Mouse (Mus musculus): ENCODE data around the gene Myo3a. TPM values are rescaled to one million over a fixed set of nuclear protein-coding genes. Genes with fewer than 3 reads are reported as not detected.

Gene Myo3a
- total RNA-seq, 2 experiments from 2014 or later = not detected

DNA sequence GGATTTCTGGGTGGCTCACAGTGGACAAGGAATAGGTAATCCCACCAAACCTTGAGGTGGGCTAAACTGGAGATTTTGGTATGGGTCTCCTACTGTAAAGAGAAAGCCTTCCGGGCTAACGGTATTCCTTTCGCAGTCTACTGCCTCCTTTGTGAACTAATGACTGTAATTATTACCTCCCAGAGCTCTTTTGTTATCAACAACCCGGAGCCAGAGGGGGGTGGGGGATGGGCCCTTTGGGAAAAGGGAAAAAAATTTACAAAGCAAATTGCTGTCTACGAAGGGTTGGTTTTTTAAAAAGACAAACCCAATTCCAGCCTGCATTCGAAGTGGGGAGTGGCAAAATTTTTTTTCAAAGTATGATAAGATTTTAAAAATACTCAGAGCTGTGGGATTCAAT is 392.7 kb downstream of the Myo3a start:
- no peak for DNase-seq
- intact Hi-C loops (cut with DNase I) = no loop called here

DNA sequence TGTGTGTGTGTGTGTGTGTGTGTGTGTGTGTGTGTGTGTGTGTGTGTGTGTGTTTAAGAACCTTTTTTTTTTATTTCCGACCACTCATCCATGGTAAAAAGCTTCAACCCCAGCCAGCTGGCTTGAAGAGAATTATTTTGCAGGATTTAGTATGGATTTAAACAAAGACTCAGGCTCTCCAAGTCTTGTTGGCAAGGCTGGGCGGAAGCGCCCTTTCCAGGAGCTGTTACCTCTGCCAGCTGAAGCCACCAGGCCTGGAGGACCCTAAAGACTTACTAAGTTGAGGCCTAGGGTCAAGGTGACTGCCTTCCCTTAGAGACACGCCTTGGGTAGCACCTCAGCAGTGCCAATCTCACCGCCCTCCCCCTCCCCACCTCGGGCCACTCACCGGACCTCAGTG is 393.2 kb downstream of the Myo3a start:
- intact Hi-C loops (cut with DNase I) = no loop called here
- no peak for DNase-seq

- intact Hi-C loops (cut with DNase I) = no loop called here
- no peak for DNase-seq
Measured at GRCm38 (mm10) chr2:22620978-22621827, 393.9 kb downstream of the Myo3a start.

DNA sequence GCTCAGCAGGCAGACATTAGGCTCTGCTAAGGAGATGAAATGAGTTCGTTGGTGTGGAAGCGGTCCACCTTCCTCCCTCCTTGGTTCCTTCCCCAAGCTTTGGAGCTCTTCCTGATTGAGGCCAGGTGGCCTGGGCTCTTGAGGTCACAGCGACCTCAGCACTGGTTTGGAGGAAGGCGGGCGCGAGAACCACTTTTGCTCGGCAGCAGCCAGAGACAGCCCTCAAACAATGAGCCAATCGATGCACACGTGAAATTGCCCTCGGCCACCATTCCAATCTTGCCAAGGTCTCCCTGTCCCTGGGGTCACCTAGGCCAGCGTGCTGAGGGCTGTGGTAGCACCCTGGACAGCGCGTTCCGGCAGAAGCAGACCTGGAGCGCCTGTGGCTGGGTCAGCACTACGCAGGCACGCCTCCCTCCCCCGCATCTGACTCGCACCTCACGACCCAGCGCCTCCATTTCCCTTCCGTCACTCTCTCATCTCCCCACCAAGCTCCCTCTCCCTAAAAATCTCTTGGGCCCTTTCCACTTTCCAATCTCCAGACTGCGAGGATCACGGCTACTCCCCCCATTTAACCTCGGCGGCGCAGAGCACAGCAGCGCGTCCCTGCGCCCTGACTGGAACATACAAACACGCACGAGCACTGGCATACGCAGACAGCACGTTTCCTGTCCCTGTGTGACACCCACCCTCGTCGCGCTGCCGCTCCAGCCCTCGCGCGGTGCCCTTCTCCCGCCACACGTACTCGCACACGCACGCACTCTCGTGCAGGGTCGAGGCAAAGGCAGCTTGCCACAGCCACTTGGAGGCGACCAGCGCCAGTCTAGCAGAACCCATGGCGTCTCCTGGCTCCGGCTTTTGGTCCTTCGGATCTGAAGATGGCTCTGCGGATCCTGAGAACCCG is 394.8 kb downstream of the Myo3a start, which contains the start of gene Gad2:
Gene Gad2 (plus strand): TSS at position 378 of the 904 bp plus-strand sequence.
- intact Hi-C loops (cut with DNase I) = no loop called here
- peak; percentile 9 to 45 for DNase-seq

- intact Hi-C loops (cut with DNase I) = no loop called here
- no peak for DNase-seq
Measured at GRCm38 (mm10) chr2:22623111-22624070, 396.1 kb downstream of the Myo3a start.

GRCm38 (mm10) chr2:22624188-22624975 is 397.1 kb downstream of the Myo3a start:
- no peak for DNase-seq
- intact Hi-C loops (cut with DNase I) = no loop called here

DNA sequence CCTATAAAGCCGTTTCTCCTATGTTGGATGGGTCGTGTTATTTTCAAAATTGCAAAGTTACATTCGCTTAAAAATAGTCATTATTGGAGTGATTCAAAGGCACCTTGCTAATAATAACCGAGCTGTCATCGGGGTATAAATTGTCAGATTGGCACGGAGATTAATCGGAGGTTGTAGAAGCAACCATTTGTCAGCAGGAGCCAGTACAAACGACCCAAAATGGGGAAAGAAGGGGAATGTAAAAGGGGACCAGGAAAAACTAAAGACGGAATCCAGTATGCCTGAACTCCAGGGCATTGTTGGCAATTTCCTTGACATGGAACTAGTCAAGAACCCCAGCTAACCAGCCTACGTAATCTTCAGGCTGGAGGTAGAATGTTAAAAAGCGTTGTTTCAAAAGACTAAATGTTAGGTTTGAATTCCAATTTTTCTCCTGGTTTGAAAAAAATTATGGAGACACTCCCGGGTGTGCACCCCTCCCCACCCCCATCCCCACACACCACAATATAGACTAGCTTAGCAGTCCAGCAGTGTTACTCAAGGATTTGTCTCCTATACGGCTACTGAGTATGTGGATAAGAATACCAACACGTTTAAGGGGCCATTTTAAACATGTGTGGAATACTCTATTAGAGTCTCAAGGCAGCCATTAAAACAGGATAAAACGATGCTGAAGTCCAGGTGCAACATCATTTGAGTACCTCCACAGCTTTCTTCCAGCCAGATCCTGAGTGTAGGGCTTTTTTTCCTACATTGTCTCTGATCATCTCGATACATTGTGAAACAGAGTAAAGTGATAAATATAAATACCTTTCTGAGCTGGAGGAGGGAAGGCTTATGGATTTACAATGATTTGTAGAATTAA is 398.0 kb downstream of the Myo3a start:
- no peak for DNase-seq
- intact Hi-C loops (cut with DNase I) = no loop called here

DNA sequence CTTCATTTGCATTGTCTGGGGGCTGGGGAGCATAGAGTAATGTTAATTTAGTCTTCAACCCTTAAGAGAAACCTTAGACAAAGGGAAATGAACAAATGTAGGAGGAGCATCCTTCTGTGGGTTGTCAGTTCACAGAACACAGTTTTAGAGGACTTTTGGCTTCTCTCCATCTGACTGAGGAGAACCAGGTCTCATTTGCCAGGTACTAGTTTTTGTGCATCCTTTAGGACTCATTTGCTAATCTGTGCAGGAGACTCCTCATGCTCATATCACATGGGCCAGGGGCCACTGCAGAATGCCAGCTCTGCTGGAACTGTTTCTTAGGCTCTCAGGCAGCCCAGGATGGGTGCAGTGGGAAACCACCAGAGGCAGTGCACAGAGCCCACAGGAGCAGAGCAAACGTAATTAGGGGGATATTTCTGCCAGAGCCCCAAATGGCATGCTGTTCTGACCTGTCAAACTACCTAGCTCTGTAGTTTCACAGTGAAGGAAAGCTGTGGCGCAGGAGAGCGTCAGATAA is 399.9 kb downstream of the Myo3a start:
- intact Hi-C loops (cut with DNase I) = no loop called here

DNA sequence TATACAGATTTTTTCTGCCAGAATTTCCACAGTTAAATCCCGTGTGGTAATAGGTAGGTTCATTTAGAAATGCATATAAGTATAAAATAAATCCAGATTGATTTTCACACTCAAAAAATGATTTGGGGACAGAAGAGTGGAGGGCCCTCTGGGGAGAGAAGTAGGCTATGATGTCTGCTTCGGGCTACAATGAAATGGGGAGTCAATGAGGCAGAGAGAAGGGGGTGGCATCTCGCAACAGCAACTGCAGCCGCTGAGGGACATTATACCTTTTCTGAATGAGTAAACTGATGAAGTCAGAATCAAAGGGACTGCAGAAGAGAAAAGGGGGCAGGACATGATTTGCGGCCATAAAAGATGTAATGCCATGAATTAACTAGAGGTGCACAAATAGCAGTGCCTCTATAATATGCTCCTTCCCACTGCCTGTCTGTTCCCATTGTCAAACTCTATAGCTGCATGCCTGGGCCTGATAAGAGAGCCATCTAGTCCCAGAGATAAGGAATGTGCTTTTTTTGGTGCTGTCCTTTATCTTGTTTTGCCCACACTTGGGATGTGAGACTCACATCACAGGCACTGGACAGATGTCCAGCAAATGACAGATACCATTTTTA is 400.6 kb downstream of the Myo3a start:
- DNase-seq = no peak
- intact Hi-C loops (cut with DNase I) = no loop called here

More for the DNA sequence above, 399.9 kb downstream of the Myo3a start:
- DNase-seq = no peak

DNA sequence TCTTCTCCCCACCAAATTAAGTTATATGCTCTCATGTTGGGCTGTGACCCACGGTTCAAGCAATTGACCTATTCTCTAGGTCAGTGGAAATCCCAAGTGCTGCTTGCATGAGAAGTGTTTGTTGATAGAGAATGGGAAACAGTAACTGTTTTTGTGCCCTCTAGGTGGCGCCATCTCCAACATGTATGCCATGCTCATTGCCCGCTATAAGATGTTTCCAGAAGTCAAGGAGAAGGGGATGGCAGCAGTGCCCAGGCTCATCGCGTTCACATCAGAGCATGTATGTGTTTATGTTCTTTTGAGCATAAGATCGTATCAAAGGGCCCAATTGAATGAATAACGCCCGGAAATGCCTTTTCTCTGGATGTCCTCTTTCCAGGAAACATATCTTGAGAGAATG is 407.5 kb downstream of the Myo3a start:
- DNase-seq = peak; percentile 13 to 31

DNA sequence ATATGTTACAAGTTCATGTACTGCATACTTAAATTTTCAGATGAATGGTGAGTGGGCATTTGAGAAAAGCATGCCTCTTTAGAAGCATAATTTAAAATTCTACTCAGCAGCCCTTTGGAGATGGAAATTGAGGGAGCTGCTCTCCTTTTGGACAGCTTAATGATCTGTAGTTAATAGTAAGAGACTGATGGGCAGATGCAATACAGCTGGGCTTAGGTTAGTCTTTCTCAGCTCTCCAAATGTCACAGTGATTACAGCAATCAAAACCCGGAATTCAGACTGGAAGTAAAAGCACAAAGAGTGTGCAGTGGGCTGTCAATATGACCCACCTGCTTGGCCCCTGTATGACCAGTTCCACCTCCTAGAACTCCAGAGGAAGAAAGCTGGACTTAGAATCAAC is 418.8 kb downstream of the Myo3a start:
- DNase-seq = no peak
- intact Hi-C loops (cut with DNase I) = no loop called here

More for the DNA sequence above, 407.5 kb downstream of the Myo3a start:
- intact Hi-C loops (cut with DNase I) = loop anchor here (5.0 to 10.0 kb wide), 2 partner anchors 88 to 230 kb away; no protein-coding TSS in a partner anchor

GRCm38 (mm10) chr2:22648394-22648793 is 421.1 kb downstream of the Myo3a start:
- intact Hi-C loops (cut with DNase I) = no loop called here
- no peak for DNase-seq

- intact Hi-C loops (cut with DNase I) = no loop called here
Measured at GRCm38 (mm10) chr2:22651826-22652225, 424.5 kb downstream of the Myo3a start.

GRCm38 (mm10) chr2:22663731-22664130 is 436.4 kb downstream of the Myo3a start:
- intact Hi-C loops (cut with DNase I) = no loop called here
- DNase-seq = no peak

More at GRCm38 (mm10) chr2:22651826-22652225, 424.5 kb downstream of the Myo3a start:
- no peak for DNase-seq

Data from heart, postnatal 14 days (tissue).